Mouse (Mus musculus): Measurements from ENCODE around the gene Lfng. TPM values are rescaled to one million over a fixed set of nuclear protein-coding genes. Genes with fewer than 3 reads are reported as not detected.

Lfng gene
- total RNA-seq (2023), result 102 TPM

DNA sequence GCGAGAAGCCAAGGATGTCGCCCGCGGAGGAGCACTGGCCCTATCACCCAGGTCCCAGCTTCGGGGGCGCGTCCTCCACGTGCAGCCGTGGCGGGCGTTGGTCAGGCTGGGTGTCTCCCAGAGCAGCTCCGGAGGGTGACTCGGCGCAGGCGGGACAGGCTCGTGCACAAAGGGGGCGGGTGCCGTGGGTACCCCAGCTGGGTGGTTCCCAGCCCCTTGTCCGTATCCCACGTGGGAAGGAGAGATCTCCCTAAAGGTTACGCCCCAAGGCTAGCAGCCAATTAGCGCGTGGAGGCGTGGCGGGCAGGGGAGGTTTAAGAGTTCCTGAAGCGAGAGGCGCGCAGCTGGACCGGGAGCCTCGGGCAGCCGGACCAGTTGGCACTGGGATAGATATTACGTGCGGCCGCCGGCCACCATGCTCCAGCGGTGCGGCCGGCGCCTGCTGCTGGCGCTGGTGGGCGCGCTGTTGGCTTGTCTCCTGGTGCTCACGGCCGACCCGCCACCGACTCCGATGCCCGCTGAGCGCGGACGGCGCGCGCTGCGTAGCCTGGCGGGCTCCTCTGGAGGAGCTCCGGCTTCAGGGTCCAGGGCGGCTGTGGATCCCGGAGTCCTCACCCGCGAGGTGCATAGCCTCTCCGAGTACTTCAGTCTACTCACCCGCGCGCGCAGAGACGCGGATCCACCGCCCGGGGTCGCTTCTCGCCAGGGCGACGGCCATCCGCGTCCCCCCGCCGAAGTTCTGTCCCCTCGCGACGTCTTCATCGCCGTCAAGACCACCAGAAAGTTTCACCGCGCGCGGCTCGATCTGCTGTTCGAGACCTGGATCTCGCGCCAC lies at the start of gene Lfng:
TSS of gene Lfng (plus strand) at position 320 of the 835 bp plus-strand sequence.

DNA sequence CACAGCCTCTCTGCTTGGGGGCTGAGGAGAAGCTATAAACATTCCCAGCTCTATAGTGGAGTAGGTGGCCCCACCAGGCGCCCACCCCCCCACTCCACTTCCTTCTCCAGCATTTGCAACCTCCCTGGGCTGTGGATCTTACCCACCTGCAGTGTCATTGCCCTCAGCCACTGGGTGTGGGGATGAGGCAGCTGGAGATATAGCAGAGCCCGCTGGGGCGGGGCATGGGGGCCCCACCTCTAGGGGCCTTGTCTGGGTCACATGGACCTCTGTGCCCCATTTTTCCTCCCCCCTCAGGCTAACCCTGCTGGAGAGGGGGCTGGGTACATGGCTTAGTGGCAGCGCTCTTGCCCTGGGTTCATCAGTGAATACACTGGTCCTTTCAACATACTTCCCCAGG lies 42.2 kb upstream of the Lfng start, which contains the start of gene Grifin:
TSS of gene Grifin (minus strand) at position 176 of the 400 bp plus-strand sequence.

DNA sequence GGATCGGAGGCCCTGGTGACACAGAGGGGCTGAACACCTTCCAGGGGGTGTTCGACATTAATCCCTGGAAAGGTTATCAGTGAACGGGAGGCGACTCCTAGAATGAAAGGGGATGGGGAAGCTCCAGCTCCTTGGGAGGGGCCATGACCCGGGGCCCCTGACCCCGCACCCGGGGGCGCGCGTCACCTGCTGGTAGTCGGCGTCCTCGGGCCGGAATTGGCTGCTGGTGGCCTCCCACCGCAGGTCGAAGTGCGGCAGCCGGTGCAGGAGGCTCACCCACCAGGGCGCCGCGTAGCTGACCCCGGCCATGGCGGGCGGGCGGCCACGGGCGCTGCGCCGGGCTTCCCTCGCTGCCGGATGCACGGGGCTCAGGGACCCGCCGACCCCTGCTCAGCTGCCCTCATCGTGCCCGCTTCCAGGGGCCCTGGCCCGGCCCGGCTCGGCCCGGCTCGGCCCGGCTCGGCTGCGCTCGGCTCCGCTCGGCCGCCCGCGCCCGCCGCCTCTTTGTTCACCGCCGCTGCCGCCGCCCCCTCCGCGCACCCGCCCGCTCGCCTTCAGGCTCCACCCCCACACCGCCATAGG lies 41.5 kb downstream of the Lfng start, which contains the start of gene Ttyh3:
TSS of gene Ttyh3 (minus strand) at position 513 of the 582 bp plus-strand sequence.

Other genes starting within 250 kb of the Lfng start
- 14.2 TPM for gene Snx8, start 218.1 kb upstream of the Lfng start, total RNA-seq (2023)
- gene Eif3b, start 188.0 kb upstream of the Lfng start, total RNA-seq (2023), result 122 TPM
- 0.18 TPM for gene Gm4869, start 161.7 kb upstream of the Lfng start, total RNA-seq (2023)
- gene Chst12, start 101.8 kb upstream of the Lfng start, total RNA-seq (2023), result 9.1 TPM
- 1.0 TPM for gene Grifin, start 42.2 kb upstream of the Lfng start, total RNA-seq (2023)
- gene Ttyh3, start 41.7 kb downstream of the Lfng start, total RNA-seq (2023), result 114 TPM
- gene Iqce, start 95.1 kb downstream of the Lfng start, total RNA-seq (2023), result 43.6 TPM
- 18.2 TPM for gene Brat1, start 97.7 kb downstream of the Lfng start, total RNA-seq (2023)
- gene Amz1, start 116.8 kb downstream of the Lfng start, total RNA-seq (2023), result 5.2 TPM
- gene Gna12, start 223.1 kb downstream of the Lfng start, total RNA-seq (2023), result 20.8 TPM

All from CD4-positive naive resting alpha-beta T cell, adult 76 days (primary cell).